Mouse (Mus musculus) heart, postnatal 0 days (tissue): ENCODE measurements around the gene Nudt13. TPM values are rescaled to one million over a fixed set of nuclear protein-coding genes. Genes with fewer than 3 reads are reported as not detected.
A peak's percentile ranks its signal among the peaks of the same experiment; 100 is the strongest.
"Not testable (repeated sequence)": the region's sequence is repeated elsewhere in the genome, so short reads cannot be mapped to it uniquely, and the experiment has no call there.

Source experiments
- ATAC-seq: fragments of 200-750 bp; cut with Nextera tagmentation; 2 replicates; pipeline ENCODE4 v1.8.0; 2017; ENCODE audit warnings: low read depth, moderate number of reproducible peaks, moderate library complexity; ENCODE audit not compliant: insufficient read depth
- DNase-seq: peaks from one replicate; pipeline ENCODE4 v3.0.0-alpha.2; 2016; ENCODE audit warnings: low spot score
- H3K27ac ChIP-seq: fragments of 300-500 bp; sonication (generic); 2 replicates; pipeline ENCODE4 v1.5.1; 2014; ENCODE audit warnings: low read depth, mild to moderate bottlenecking
- H3K27me3 ChIP-seq: fragments of 300-500 bp; sonication (generic); 2 replicates; pipeline ENCODE4 v1.6.1; 2014; ENCODE audit warnings: low read length, mixed read lengths; ENCODE audit not compliant: control insufficient read depth, insufficient read depth
- H3K36me3 ChIP-seq: fragments of 300-500 bp; sonication (generic); replicated peaks from 2 replicates; pipeline ENCODE4 v1.6.1; 2014; ENCODE audit warnings: low read length, mixed read lengths; ENCODE audit not compliant: control insufficient read depth, insufficient read depth
- H3K4me1 ChIP-seq: fragments of 300-500 bp; sonication (generic); 2 replicates; pipeline ENCODE4 v1.6.1; 2014; ENCODE audit warnings: antibody characterized with exemption; ENCODE audit not compliant: control insufficient read depth, insufficient read depth
- H3K4me2 ChIP-seq: fragments of 300-500 bp; sonication (generic); 2 replicates; pipeline ENCODE4 v1.6.1; 2014; ENCODE audit warnings: low read depth, mild to moderate bottlenecking, low read length, moderate library complexity
- H3K4me3 ChIP-seq: fragments of 300-500 bp; sonication (generic); 2 replicates; pipeline ENCODE4 v1.5.1; 2014; ENCODE audit warnings: low read depth, low read length
- H3K9ac ChIP-seq: fragments of 300-500 bp; sonication (generic); replicated peaks from 2 replicates; pipeline ENCODE4 v1.6.1; 2014; ENCODE audit warnings: low read depth, low read length, mixed read lengths
- H3K9me3 ChIP-seq: fragments of 300-500 bp; sonication (generic); replicated peaks from 2 replicates; pipeline ENCODE4 v1.6.1; 2016; ENCODE audit warnings: low read length; ENCODE audit not compliant: control insufficient read depth
- CTCF ChIP-seq: IDR thresholded peaks from 2 replicates; pipeline ENCODE4 v1.5.1; 2016; ENCODE audit warnings: antibody characterized with exemption, control low read depth, low read depth
- EP300 ChIP-seq: IDR thresholded peaks from 2 replicates; pipeline ENCODE4 v1.6.1; 2016; ENCODE audit warnings: antibody characterized with exemption, low read depth
- WGBS: fragments of 180-500 bp; shearing (Covaris S2); extraction: QIAGEN DNeasy Blood & Tissue Kit; methylation state at CpG from one replicate; pipeline ENCODE4 v1.1.7; 2014; 5-methylcytosine and 5-hydroxymethylcytosine counted together
- polyA plus RNA-seq: library from polyadenylated mRNA; unstranded; fragments of >200 nt; fragmentation: Nextera tagmentation; extraction: Ambion mirVana; gene quantifications from 2 replicates; pipeline ENCODE4 v1.2.1, GENCODE M21; 2015
- total RNA-seq: library from RNA; depleted of rRNA; stranded (reverse); fragments of >200 nt; gene quantifications from 2 replicates; pipeline ENCODE4 v1.2.3, GENCODE M21; 2014; ENCODE audit warnings: low replicate concordance

The Nudt13 gene
- total and polyA plus RNA-seq, 2 experiments from 2014 or later = 13.2 to 17.0 TPM

DNA sequence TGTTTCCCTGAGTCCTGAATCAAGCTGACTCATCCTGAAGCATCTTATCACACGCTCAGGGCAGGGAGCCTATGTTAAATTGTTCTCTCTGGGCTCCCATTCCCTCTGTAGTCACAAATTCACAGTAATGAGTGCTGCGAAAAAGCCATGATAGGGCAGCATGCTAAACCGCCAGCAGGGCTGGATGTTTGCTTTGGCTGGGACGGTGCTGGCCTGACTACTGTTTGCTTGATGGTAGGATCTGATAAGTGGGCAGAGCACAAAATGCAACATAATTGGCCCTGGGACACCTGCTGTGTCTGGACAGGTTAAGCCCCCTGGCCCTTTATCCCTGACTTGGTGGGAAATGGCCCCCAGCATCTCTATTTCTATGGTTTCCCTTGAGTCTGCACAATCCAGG is 3.1 kb upstream of the Nudt13 start:
- no peak for DNase-seq
- H3K36me3 ChIP-seq = no peaks in the 10 kb centered on the region
- H3K27me3 ChIP-seq = no peaks in the 10 kb centered on the region
- no peak overlapping the region for H3K4me3 ChIP-seq
- H3K27ac ChIP-seq = no peak overlapping the region
- H3K4me1 ChIP-seq = 0 out of 2 replicates have a peak, but pooled peaks cover 5% of the 10 kb centered on the region
- H3K9ac ChIP-seq = no peak overlapping the region
- TF ChIP-seq EP300 (no peak), CTCF (no peak)
- no peak overlapping the region for H3K4me2 ChIP-seq
- WGBS = 58% methylated on average over 4 of the region's 4 CpGs
- no peaks in the 10 kb centered on the region for H3K9me3 ChIP-seq
- no peak for ATAC-seq

- peak overlapping the region; percentile 70 for H3K9ac ChIP-seq
- peak overlapping the region; percentile 62 for H3K4me2 ChIP-seq
- H3K9me3 ChIP-seq = no peaks in the 10 kb centered on the region
- H3K4me3 ChIP-seq = peak overlapping the region; percentile 82
- ATAC-seq (no peak), DNase-seq (no peak)
- 37% methylated on average over 8 of the region's 8 CpGs for WGBS
- no peaks in the 10 kb centered on the region for H3K36me3 ChIP-seq
- peak overlapping the region; percentile 48; the same call in 1 of the 2 replicates for H3K27ac ChIP-seq
- H3K27me3 ChIP-seq = no peaks in the 10 kb centered on the region
- TF ChIP-seq EP300 (no peak), CTCF (no peak)
- 0 out of 2 replicates have a peak, but pooled peaks cover 5% of the 10 kb centered on the region for H3K4me1 ChIP-seq
Observed at GRCm38 (mm10) chr14:20294947-20295346, 450 bp downstream of the Nudt13 start.

- H3K4me3 ChIP-seq = no peak overlapping the region
- no peak overlapping the region for H3K27ac ChIP-seq
- H3K27me3 ChIP-seq = no peaks in the 10 kb centered on the region
- no peaks in the 10 kb centered on the region for H3K36me3 ChIP-seq
- H3K9me3 ChIP-seq = no peaks in the 10 kb centered on the region
- TF ChIP-seq CTCF (no peak), EP300 (no peak)
- H3K4me1 ChIP-seq = 0 out of 2 replicates have a peak, but pooled peaks cover 5% of the 10 kb centered on the region
- H3K9ac ChIP-seq = no peak overlapping the region
- WGBS = 73% methylated on average over 3 of the region's 3 CpGs
- DNase-seq = no peak
- ATAC-seq = no peak
- no peak overlapping the region for H3K4me2 ChIP-seq
Observed at GRCm38 (mm10) chr14:20297616-20298015, 3.1 kb downstream of the Nudt13 start.

GRCm38 (mm10) chr14:20298131-20298530 is 3.6 kb downstream of the Nudt13 start:
- no peaks in the 10 kb centered on the region for H3K27me3 ChIP-seq
- DNase-seq (peak; percentile 30), ATAC-seq (no peak)
- TF ChIP-seq CTCF (no peak), EP300 (no peak)
- no peak overlapping the region for H3K4me2 ChIP-seq
- H3K4me3 ChIP-seq = no peak overlapping the region
- H3K9ac ChIP-seq = no peak overlapping the region
- H3K9me3 ChIP-seq = no peaks in the 10 kb centered on the region
- H3K27ac ChIP-seq = no peak overlapping the region
- H3K36me3 ChIP-seq = no peaks in the 10 kb centered on the region
- 0 out of 2 replicates have a peak, but pooled peaks cover 5% of the 10 kb centered on the region for H3K4me1 ChIP-seq
- 58% methylated on average over 3 of the region's 3 CpGs for WGBS

DNA sequence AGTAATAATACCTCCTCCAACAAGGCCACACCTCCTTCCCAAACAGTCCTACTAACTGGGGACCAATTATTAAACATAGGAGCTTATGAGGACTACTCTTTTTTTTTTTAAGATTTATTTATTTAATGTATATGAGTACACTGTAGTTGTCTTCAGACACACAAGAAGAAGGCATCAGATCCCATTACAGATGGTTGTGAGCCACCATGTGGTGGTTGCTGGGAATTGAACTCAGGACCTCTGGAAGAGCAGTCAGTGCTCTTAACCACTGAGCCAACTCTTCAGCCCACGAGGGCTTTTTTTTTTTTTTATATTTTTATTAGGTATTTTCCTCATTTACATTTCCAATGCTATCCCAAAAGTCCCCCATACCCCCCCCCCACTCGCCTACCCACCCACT is 10.6 kb downstream of the Nudt13 start:
- H3K9me3 ChIP-seq, H3K27me3 ChIP-seq, DNase-seq, ATAC-seq, H3K27ac ChIP-seq, H3K4me2 ChIP-seq, H3K9ac ChIP-seq, H3K4me3 ChIP-seq, H3K4me1 ChIP-seq: not testable (repeated sequence)
- peaks cover 36% of the 10 kb centered on the region for H3K36me3 ChIP-seq
- WGBS = 74% methylated on average over 2 of the region's 2 CpGs

DNA sequence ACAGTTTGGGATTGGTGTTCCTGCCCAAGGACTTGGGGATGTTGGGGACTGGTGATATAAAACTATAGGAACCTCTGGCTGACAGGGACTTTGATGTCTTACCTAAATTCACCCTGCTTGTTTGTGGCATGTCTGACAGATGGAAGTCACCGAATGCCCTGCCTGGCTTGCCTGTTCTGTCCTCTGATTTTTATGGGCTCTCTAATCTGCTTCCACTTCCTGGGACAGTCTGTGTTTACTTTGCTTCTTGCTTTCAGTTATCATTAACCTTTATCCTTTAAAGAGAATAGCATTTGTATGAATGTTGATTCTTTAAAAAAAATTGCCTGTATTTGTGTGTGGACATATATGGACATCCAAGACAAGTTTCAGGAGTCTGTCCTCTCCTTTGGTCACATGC is 20.6 kb downstream of the Nudt13 start:
- TF ChIP-seq CTCF (no peak), EP300 (no peak)
- no peak for DNase-seq
- Histone ChIP-seq H3K27me3 (no peaks in the 10 kb centered on the region), H3K4me2 (no peak overlapping the region), H3K4me1 (no peaks in the 10 kb centered on the region), H3K9me3 (no peaks in the 10 kb centered on the region), H3K4me3 (no peak overlapping the region), H3K36me3 (peaks cover 58% of the 10 kb centered on the region), H3K9ac (no peak overlapping the region), H3K27ac (no peak overlapping the region)
- 64% methylated on average over 1 of the region's 1 CpGs for WGBS
- ATAC-seq = no peak
